Mouse (Mus musculus): ENCODE measurements at regions not wholly inside any gene's neighbourhood (a gene's known extent, or its start where the extent isn't known, plus 50 kb on each side); places are given as distances from the start of the nearest gene placed in this dataset.

DNA sequence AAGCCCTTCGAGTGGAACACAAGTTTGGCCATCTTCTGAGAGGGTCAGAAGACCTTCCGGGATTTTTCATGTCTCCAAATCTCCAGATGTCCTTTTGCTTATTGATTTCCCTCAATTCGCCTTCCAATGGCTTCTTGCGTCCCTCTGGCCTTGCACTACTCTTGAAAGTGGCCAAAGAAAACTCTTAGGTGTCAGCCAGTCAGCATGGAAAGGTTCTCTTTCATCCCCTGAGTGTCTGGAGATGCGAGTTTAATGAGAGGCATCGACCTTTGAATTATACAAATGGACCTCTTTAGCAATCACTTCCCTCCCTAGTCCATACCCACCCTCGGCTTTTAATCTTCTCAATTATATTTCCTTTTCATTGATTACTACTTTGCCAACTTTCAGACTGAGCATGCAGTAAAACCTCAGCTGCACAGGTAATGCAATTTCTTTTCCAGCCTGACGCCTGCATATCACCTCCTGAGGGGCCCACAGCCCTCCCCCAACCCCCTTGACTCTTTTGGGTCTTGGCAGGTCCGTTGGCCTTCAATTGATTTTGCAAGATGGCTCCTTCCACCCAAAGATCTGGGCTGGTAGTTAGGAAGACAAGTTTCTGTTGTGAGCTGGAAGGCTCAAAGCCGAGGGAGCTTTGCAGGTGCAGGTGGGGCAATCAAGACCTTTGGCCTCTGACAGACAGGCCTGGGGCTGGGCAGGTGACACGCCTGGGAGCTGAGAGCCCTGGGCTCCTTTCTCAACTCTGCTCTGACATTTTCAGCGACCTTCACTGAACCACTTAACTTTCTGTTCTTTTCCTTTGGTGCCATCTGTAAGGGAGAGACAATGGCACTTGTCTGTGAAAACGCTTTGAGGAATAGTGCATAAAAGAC, 461.8 kb downstream of the Ccdc171 start:
- DNase-seq (ENCODE audit: low spot score in 2 of 2), result no peak

DNA sequence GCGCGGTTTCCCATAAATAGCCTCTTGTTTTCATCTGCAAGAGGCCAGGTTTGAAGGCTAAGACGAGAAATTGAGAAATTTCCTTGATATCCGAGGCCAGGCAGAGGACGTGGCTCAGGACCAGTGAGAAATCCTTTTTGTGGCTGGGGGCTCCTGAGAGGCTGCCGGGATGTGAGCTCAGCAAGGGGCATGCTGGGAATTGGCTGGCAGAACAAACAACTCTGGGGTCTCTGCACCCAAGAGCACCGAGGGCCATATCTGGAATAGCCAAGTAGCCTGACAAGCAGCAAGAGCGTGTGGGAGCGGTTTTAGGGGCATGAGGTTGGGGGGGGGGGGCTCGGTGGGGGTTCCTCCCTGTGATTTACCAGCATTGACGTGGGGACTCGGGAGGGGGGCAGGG, 462.5 kb downstream of the Ccdc171 start:
- DNase-seq (ENCODE audit: low spot score in 2 of 2), result no peak

DNA sequence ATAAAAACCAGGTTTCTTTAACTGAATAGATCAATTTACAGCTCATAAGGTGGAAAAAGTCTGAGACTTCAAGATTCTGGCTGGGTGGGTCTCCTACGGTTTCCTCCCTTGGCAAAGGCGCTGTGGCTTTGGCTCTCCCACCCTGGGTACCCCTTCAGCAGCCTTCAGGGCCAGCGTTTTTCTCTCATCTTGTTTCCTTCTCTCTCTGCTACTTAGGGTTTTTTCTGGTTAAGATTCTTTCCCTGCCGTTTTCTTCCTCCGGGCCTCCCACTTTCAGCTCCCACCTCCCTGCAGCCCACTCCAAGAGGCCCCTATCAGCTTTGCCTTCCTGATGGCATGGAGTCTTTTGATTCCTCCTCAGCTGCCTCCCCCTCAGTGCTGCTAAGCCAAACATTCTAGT, 463.0 kb downstream of the Ccdc171 start:
- no peak for DNase-seq (ENCODE audit: low spot score in 2 of 2)

DNA sequence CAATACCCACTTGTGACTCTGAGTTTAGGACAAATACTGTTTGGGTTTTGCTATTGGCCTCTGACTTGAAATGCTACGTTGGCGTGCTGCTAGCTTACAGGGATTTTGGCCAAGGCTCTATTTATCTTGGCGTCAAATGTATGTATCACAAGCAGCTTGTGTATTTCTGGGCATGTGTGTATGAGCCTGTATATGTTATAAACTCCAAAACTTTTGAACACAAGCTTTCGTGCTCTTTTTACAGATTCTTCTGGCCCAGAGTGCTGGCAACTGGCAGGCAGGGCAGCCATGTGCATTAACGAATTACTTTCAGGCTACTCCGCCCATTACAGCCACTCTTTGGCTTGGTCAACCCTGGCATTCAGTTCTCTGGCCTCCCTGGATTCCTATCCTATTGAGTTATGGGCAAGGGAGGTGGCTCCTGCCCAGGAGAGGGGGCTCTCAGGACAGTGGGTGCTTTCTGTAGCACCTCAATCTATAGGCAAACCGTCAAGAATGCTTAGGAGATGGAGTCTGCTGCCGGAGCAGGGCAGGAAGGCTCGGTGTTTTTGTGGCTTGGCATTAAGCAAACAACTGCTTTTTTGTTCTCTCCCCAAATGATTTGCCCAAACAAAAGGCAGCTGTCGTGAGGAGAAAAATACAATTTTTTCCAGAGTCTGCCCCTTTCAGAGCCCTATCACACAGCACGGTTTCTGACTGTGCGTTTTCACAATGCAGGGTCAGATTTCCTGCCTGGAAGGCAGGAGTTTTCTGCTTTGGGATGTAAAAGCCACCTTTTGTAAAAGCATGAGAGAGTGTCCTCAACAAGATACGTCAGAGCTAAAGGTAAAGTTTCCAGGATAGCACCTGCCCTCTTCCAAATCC, 465.0 kb downstream of the Ccdc171 start:
- peak in 1 of 2 experiments; percentile 32 for DNase-seq (ENCODE audit: low spot score in 2 of 2)

DNA sequence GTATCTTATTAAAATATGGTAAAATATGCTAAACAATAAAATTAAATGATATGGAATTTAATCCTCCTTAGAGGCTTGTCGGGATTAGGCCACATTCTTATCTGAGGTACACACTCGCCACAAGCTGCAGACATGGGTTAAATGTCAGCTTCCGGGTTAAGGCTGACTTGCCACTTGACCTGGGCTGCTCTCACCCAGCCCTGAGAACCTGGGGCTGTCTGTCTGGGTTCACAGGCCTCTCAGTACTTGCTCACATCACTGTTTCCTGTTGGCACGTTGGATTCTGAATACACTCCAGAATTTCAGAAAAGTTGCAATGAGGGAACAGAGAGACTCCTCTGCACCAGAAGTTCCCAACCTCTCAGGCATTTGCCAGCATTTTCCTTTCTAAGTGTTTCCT, 465.9 kb downstream of the Ccdc171 start:
- DNase-seq (ENCODE audit: low spot score in 2 of 2), result no peak

DNA sequence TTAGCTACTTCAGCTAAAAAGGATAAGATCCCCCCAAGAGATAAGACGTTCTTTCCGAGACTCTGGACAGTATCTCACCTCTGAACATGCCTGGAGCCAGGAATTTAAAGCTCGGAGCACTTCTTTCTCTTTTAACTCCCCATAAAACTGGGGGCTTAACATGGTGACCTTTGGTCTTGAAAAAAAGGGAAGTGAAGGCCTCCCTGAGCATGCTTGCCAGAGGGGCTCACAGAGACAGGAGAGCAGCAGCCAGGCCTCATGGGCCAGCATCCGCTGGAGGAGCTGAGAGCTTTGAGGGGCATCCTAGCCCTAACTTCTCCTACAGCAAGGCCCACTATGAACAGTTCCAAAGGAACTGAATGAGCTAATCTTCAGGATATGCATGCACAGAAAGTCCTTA, 471.7 kb downstream of the Ccdc171 start:
- no peak for DNase-seq (ENCODE audit: low spot score in 2 of 2)

DNA sequence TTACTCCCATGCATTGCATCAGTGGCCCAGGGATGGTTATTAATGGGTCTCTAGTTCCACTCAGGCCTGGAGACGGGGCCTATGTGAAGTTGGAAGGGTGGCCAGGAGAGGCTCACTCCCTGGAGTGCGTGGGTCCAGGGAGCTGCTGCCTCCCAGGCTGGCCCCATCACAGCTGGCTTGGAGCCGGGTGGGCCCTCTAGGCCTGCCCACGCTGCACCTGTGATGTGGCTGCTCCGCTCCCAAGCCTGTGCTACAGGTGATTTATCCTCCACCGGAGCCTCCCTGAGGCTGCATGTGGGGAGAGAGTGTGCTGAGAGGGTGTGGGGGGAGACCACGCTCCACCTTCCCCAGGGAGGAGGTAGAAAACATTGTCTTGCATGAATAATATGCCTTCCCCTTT, 476.3 kb downstream of the Ccdc171 start:
- DNase-seq (ENCODE audit: low spot score in 2 of 2), result no peak

DNA sequence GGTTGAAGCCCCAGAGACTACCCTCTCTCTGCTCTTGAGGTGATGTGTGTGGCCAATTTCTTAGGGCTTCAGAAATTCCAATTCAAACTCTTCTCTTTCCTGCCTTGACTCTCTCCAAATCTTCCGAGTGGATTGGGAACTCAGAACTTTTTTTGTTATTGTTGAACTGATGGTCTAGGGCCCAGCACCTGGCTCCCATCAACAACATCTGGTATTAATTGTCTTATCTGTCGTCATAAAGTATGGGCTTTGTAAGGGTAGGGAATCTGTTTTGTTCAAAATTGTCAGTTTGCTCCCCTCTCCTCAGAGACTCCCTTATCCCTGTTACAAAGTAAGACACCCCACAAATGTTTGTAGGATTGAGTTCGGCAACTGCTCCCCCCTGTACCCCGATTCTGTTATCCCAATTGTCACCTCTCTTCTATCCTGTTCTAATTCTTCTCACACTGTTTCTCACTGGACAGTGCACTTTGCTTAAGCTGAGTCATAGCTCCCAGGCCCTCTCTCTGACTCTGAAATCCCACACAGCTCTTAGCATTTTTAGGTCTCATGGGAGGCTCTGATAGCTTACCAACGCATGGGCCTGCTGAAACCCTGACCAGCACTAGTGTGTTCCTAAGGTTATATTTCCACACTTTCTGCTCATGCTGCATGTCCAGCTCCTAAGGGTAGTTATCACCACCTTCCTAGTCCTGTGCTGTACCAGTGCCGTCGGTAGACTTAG, 478.9 kb downstream of the Ccdc171 start:
- peak; percentile 50 to 60 for DNase-seq (ENCODE audit: low spot score in 2 of 2)

DNA sequence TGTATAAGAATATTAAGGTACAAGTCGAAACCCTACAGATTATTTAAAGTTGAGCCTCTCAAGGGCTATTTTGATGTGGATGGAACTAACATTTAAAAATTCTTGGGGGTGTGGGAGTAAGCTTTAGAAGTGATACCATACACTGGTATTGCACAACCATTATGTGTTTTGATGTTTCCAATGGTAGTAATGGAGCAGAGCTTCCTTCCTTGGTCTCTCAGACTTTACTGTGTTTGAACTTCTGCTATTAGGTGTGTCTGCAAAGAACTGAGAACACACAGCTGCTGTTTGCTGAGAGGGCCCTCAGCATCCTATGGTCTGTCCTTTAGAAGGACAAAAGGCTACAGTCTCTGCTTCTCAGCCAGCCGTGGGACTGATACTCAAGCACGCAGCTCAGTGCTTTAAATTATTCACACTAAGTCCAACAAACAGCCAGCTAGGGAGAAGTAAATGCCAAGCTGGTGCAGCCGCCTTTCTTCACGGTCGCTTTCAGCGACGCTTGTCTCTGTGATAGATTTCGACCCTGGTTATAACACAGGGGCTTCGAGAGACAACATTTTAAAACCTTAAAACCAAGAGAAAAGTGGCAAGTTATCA, 479.5 kb downstream of the Ccdc171 start:
- no peak for DNase-seq (ENCODE audit: low spot score in 2 of 2)

DNA sequence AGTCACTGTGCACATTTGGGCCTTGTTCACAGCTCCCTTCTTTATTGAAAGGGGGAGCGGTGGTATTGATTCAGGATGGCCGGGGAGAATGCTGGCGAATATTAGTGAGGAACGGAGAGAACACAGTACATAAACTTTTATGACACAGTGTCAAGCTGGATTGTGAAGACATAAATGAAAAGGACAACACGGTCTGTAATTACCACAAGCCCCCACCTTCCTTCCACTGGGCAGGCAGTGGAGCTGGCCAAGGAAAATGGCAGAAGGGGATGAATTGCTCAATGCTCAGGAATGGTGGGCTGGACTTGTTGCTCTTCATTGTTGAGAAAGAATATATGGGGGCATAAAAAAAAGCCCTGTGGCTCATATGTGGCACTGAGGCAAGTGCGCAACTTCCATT, 486.6 kb downstream of the Ccdc171 start:
- DNase-seq (ENCODE audit: low spot score in 2 of 2), result no peak

DNA sequence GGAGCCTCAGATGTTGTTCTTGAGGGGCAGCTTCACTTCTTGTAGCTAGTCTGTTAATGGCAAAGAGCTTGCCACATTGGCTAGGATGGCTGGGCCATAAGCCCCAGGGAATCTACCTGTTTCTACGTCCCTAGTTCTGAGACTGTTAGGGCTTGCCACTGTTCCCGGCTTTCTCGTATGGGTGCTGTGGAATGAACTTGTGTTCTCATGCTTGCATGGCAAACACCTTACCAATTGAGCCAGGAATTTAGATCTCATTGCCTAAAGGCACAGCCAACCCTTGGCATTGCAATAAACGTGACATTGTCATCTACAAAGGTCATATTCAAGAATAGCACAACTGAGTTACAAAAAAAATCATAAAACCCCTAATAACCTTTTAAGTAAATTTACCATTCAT, 489.8 kb downstream of the Ccdc171 start:
- no peak for DNase-seq (ENCODE audit: low spot score in 2 of 2)

DNA sequence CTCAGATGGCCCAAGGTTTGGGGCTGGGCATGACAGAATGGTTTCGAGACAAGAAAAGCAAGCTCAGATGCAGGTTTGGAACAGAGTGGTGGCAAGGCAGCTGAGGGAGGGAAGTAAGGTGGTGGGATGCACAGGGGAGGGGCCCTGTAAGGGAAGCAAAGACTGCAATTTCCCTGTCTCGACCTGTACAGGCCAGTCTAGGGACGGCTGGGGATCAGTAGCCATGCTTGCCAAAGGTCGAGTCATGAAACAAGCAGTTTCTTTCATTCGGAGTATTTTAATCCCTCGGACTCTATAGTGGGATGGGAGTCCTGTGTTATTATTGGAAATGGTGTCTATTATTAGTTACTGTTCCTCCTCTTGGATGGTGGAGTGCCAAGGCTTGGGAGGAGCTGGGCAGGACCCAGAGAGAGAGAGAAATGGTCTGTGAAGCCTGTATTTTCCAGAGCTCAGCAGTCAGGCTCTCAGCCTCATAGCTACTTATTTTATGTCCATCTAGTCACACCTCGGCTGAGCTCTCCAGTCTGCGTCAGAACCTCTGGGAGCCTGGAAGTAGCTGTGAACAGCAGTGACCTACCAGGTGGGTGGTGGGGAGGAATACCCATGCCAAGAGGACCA, 490.3 kb downstream of the Ccdc171 start:
- peak; percentile 63 to 68 for DNase-seq (ENCODE audit: low spot score in 2 of 2)

DNA sequence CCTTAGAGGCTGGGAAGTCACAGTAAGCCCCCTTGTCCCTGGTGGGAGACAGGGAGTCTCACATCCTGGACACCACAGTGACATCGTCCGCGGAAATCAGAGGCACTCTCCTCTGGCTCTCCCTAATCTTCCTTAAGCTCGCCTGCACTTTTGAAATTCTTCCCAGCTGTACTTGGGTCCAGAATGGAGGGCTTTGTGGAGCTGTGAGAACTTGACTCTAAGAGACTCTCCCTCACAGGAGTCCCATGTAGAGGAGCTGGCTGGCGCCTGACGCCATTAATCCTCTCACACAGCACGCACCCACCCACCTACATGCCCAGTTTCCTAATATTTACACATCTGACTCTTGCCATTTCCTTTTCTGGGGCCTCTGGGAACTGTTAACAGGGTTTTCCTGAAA, 492.8 kb downstream of the Ccdc171 start:
- DNase-seq (ENCODE audit: low spot score in 2 of 2), result peak in 1 of 2 experiments; percentile 16

DNA sequence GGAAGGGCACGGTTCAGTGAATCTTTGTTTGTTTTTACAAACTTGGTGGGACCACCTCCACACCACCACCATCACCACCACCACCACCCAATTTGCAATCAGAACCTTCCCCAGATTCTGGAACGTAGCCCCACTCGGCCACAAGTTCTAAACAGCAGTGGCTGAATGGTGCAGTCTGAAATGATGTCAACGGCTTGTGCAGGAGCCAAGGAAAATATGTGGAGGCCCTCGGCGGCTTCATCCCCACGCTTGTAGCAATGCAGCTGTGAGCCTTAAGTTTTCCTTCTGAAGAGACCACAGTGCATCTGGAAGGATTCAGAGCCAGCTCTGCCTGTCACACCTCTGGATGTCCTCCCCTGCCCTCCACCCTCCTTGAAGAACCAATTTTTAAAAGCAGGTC, 493.4 kb downstream of the Ccdc171 start:
- peak; percentile 71 to 81 for DNase-seq (ENCODE audit: low spot score in 2 of 2)

DNA sequence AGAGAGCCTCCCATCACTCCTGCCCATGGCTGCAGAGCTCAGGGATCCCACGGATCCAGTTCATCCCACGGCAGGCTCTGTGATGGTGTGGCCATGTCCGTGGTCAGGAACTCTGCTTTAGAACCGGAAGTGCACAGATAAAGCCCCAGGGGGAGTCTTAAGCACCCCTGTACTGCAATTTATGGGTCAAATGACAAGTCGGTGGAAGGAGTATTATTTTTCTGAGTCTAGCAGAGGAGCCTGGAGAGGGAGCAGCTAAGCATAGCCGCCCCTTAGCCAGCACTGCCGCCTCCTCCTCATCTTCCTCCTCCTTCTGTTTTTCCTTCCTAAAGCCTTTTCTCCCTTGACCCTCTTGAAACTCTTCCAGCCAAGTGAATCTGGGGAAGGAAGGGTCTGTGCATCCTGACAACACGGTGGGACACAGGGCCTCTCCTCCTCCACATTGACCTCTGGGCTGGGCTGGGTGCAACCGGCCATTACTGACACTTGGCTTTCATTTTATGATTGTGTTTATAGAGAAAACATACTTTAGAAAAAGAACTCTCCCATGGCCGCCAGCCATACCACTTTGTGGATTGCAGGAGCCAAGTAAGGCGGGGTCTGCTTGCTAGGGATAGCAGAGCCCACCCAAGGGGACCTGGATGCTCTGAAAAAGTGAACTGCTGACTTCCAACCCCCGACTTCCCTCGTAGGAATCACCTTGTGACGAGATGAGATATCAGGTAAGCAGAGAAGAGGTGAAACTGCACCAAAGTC, 494.3 kb downstream of the Ccdc171 start:
- no peak for DNase-seq (ENCODE audit: low spot score in 2 of 2)

DNA sequence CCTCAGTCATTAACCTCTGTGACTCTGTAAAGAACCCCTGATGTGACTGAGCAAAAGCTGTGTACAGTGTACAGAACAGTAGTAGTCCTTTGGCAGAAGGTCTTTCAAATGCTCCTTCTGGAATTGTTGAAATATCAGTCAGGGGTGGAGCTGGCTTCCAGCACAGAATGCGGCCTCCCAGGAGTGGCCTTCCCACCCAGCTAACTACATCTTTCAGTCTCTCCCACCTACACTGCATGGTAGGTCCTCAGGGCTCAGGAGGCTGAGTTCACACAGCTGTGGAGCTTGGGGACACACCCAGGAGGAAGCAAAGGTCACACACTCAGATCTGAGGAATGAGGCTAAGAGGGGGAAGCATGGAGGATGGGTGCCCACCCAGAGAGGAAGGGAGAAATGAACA, 495.3 kb downstream of the Ccdc171 start:
- no peak for DNase-seq (ENCODE audit: low spot score in 2 of 2)

DNA sequence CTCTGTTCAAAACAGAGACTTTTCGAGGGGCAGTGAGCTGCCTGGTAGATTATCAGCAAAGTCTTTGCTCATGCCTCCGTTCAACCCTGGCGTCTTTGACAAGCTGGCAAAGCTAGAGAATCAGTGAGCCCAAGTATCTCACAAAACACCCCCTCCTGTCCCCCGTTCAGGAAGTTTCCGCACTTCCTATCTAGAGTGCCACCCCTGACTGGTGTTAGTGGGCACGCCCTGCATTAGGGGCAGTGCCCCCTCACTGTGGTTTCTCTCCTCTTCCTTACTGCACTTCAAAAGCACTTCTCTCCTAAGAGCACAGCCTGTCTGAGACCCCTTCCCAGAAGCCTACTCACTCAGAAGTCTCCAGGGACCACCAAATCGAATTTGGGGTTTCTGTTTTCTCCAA, 497.0 kb downstream of the Ccdc171 start:
- no peak for DNase-seq (ENCODE audit: low spot score in 2 of 2)

DNA sequence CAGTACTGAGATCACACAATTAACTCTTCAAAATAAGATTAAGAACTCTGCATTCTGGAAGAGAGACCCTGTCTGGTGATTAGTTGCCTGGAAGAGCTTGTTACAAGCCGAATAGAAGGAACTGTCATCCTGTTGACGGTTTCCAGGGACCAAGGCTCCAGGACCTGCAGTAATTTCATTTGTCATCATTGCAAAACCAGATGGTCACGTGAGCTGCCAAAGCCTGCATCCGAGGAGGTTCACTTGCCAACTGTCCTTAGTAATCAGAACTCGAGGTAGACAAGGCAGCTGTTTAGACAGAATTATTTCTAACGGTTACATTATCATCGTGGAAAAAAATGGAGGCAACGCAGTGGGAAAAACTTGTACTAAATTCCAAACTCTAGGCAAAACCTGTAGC, 500.8 kb downstream of the Ccdc171 start:
- peak; percentile 33 to 43 for DNase-seq (ENCODE audit: low spot score in 2 of 2)

DNA sequence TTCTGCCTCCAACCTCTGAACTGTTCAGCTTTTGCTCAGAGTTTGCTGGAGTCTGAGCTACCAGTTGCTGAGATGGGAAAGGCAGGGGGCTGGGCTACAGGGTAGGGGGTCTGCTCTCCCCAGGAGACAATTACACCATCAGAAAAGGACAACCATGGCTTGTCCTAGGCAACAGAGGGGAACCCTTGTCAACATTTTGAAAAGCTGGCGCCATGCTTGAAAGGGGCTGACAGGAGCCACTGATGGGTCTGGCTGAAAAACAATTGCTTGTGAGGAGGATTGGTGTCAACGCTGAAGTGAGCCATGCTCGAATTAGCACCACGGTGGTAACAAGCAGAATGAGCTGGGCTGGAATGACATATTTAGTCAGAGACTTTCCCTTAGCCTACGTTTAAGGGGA, 502.8 kb downstream of the Ccdc171 start:
- no peak for DNase-seq (ENCODE audit: low spot score in 2 of 2)

DNA sequence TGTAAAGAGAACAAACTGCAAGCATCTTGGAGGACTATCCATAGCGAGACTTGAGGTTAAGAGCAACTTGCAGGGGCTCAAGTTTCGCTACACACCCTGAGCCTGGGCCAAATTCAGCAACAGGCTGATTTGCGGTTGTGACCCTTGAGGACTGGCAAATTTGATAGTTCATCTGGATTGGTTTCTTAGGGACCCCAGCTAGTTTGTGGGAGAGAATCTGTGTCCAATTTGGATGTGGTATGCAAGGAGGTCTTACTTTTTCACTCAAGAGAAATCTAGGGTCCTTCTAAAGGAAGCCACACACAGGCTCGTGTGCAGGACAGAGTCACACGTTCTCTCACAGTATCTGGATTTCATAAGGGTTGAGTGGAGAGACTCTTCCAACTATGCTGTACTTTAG, 505.6 kb downstream of the Ccdc171 start:
- DNase-seq (ENCODE audit: low spot score in 2 of 2), result no peak

DNA sequence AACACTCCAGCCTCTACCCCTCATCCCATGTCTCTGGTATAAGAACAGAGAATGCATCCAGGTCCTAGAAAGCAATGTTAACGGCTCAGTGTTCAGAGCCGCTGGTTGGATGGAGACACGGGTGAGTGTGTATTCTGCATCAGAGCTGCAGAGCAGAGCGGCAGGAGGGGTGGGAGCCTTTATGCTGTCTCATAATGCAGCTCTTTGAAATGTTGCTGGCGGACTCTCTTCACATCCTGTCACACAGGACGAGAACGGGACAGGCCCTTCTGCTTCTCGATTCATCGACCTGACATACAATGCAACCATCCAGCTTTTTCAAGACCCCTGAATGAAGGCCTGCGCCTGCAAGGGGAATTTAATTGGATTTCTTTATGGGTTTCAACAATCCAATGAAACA, 507.2 kb downstream of the Ccdc171 start:
- DNase-seq (ENCODE audit: low spot score in 2 of 2), result no peak
